Mouse (Mus musculus): Measurements from ENCODE around the gene Gm20816.
"Not testable (repeated sequence)": the region's sequence is repeated elsewhere in the genome, so short reads cannot be mapped to it uniquely, and the experiment has no call there.

Gene Gm20816

DNA sequence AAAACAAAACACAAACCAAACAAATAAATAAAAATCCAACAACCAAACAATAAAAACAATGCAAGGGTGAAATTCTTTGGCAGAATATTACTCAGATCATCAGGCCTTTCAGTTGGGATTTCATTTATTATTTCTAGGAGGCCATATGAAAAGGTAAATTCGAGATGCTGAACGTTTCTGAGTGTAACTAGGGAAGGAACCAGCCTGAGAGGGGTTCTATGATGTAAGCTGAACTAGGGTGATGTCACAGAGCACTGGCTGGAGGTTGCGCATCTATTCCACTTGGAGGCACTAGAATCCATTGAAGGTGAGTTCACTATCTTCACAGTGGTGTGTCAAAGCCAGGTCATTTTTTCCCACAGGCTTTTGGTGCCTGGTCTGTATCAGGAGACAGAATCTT lies at the start of gene Gm20816:
Gm20816 (plus strand) TSS at position 301 of the 400 bp plus-strand sequence.
- DNase-seq: not testable (repeated sequence)
